Mouse (Mus musculus): ENCODE measurements around the gene Phb.

- TF ChIP-seq CTCF (IDR thresholded peaks at IDR 0.05; ENCODE audit: low read depth, low read length): no peak
- no peak for TF ChIP-seq POLR2A (IDR thresholded peaks at IDR 0.05; ENCODE audit: insufficient read depth, low read length)
Measured at GRCm38 (mm10) chr11:95635030-95635429, 31.7 kb upstream of the Phb start.

Measured in ES-Bruce4 (cell line).